Mouse (Mus musculus) myocyte (in vitro differentiated cells): ENCODE measurements around the gene Xpo4. TPM values are rescaled to one million over a fixed set of nuclear protein-coding genes. Genes with fewer than 3 reads are reported as not detected.
"Not testable (repeated sequence)": the region's sequence is repeated elsewhere in the genome, so short reads cannot be mapped to it uniquely, and the experiment has no call there.

ENCODE experiments used
- H3K27me3 ChIP-seq: one replicate; pipeline ENCODE4 v1.6.1; 2011; ENCODE audit not compliant: control insufficient read depth, insufficient read depth, insufficient read length
- H3K36me3 ChIP-seq: one replicate; pipeline ENCODE4 v1.6.1; 2011; ENCODE audit not compliant: control insufficient read depth, insufficient read depth
- H3K4me2 ChIP-seq: one replicate; pipeline ENCODE4 v1.6.1; 2011; ENCODE audit warnings: low read depth, control low read depth
- H3K4me3 ChIP-seq: one replicate; pipeline ENCODE4 v1.5.1; 2011; ENCODE audit warnings: mild to moderate bottlenecking, control low read depth, moderate library complexity
- H3K79me2 ChIP-seq: one replicate; pipeline ENCODE4 v1.6.1; 2011; ENCODE audit not compliant: control insufficient read depth, insufficient read depth
- H3ac ChIP-seq: one replicate; pipeline ENCODE4 v1.6.1; 2011; ENCODE audit not compliant: control insufficient read depth, insufficient read length
- CEBPB ChIP-seq: IDR thresholded peaks from 2 replicates; pipeline ENCODE4 v1.6.1; 2011; ENCODE audit warnings: mild to moderate bottlenecking, moderate library complexity; ENCODE audit not compliant: poor library complexity, insufficient read depth, severe bottlenecking
- E2F4 ChIP-seq: IDR thresholded peaks from one replicate; pipeline ENCODE4 v1.6.1; 2011; ENCODE audit warnings: mild to moderate bottlenecking, control low read depth, moderate library complexity; ENCODE audit not compliant: insufficient read depth
- MAX ChIP-seq: IDR thresholded peaks from one replicate; pipeline ENCODE4 v1.6.1; 2011; ENCODE audit warnings: low read depth, mild to moderate bottlenecking, control low read depth
- MYOD1 ChIP-seq, 3 experiments: IDR thresholded peaks; one replicate each; pipeline ENCODE4 v1.6.1; 2011; ENCODE audit warnings: control low read depth in 2 of 3, low read depth in 2 of 3, mild to moderate bottlenecking in 2 of 3, moderate library complexity in 1 of 3; ENCODE audit not compliant: insufficient read length in 2 of 3, control insufficient read depth in 1 of 3
- MYOG ChIP-seq, 3 experiments: IDR thresholded peaks; one replicate each; pipeline ENCODE4 v1.6.1; 2011; ENCODE audit warnings: control low read depth in 2 of 3, low read depth in 2 of 3, mild to moderate bottlenecking in 2 of 3; ENCODE audit not compliant: insufficient read length in 2 of 3, control insufficient read depth in 1 of 3, insufficient read depth in 1 of 3
- POLR2A ChIP-seq: IDR thresholded peaks from one replicate; pipeline ENCODE4 v1.6.1; 2011; ENCODE audit warnings: low read depth, mild to moderate bottlenecking, control low read depth, moderate library complexity; ENCODE audit not compliant: insufficient read length
- POLR2AphosphoS2 ChIP-seq: IDR thresholded peaks from one replicate; pipeline ENCODE4 v1.6.1; 2011; ENCODE audit warnings: low read depth, control low read depth; ENCODE audit not compliant: insufficient read length
- REST ChIP-seq: IDR thresholded peaks from one replicate; pipeline ENCODE4 v1.6.1; 2011; ENCODE audit warnings: mild to moderate bottlenecking, control low read depth, moderate library complexity; ENCODE audit not compliant: insufficient read depth, insufficient read length
- SRF ChIP-seq: IDR thresholded peaks from one replicate; pipeline ENCODE4 v1.6.1; 2011; ENCODE audit warnings: low read depth; ENCODE audit not compliant: control insufficient read depth, insufficient read length
- TCF12 ChIP-seq: IDR thresholded peaks from one replicate; pipeline ENCODE4 v1.6.1; 2011; ENCODE audit warnings: mild to moderate bottlenecking, control low read depth; ENCODE audit not compliant: poor library complexity, insufficient read depth, severe bottlenecking
- TCF3 ChIP-seq: IDR thresholded peaks from one replicate; pipeline ENCODE4 v1.6.1; 2011; ENCODE audit warnings: low read depth, control low read depth; ENCODE audit not compliant: insufficient read length
- USF1 ChIP-seq: IDR thresholded peaks from one replicate; pipeline ENCODE4 v1.6.1; 2011; ENCODE audit warnings: low read depth, mild to moderate bottlenecking, control low read depth, moderate library complexity
- polyA plus RNA-seq: library from polyadenylated mRNA; unstranded; fragments of >200 nt; fragmentation: generic; extraction: Trizol; gene quantifications from one replicate; pipeline ENCODE4 v1.2.1, GENCODE M21; 2012; ENCODE audit warnings: missing spikeins

The Xpo4 gene
- polyA plus RNA-seq, 1 experiment = 3.0 TPM

GRCm38 (mm10) chr14:57692517-57693130 is 27.4 kb upstream of the Xpo4 start:
- Histone ChIP-seq H3K36me3 (peaks cover 39% of the 10 kb centered on the region), H3K79me2 (no peaks in the 10 kb centered on the region), H3K4me3 (no peak overlapping the region), H3K27me3 (no peaks in the 10 kb centered on the region), H3ac (no peak overlapping the region), H3K4me2 (no peak overlapping the region)
- TF ChIP-seq MAX (no peak), POLR2A (no peak), TCF12 (no peak), SRF (no peak), MYOD1 (IDR thresholded peaks at IDR 0.05; ENCODE audit: control insufficient read depth in 1 of 3, insufficient read length in 2 of 3, low read depth in 2 of 3) (no peak), USF1 (no peak), MYOG (IDR thresholded peaks at IDR 0.05; ENCODE audit: control insufficient read depth in 1 of 3, insufficient read depth in 1 of 3, insufficient read length in 2 of 3, low read depth in 2 of 3) (no peak), REST (no peak), TCF3 (no peak), CEBPB (no peak), POLR2AphosphoS2 (no peak)

DNA sequence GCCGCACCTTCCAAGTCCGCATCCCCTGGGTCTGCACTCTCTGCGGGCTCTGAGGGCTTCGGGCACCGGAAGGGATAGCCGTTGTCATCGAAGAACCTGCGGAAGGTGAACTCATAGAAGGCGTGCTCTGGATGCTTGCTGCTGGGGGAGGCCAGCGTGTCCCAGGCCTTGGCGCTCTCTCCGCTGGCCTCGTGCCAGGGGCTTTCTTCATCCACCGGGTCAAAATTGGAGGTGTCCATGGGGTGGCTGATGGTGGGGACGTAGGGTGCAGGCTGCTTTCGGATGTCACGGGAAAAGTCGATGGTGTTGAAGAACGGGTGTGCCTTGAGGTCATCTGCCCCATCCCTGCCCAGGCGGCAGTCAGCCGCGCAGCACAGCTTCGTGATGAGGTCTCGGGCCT is 26.1 kb upstream of the Xpo4 start:
- Histone ChIP-seq H3K4me2 (no peak overlapping the region), H3K79me2 (no peaks in the 10 kb centered on the region), H3K27me3 (no peaks in the 10 kb centered on the region), H3ac (no peak overlapping the region), H3K36me3 (peaks cover 29% of the 10 kb centered on the region), H3K4me3 (no peak overlapping the region)
- no peak for TF ChIP-seq USF1
- no peak for TF ChIP-seq MAX
- TF ChIP-seq TCF3 = no peak
- TF ChIP-seq SRF = no peak
- no peak for TF ChIP-seq TCF12
- TF ChIP-seq E2F4 = no peak
- no peak for TF ChIP-seq MYOG (IDR thresholded peaks at IDR 0.05; ENCODE audit: control insufficient read depth in 1 of 3, insufficient read depth in 1 of 3, insufficient read length in 2 of 3, low read depth in 2 of 3)
- TF ChIP-seq MYOD1 (IDR thresholded peaks at IDR 0.05; ENCODE audit: control insufficient read depth in 1 of 3, insufficient read length in 2 of 3, low read depth in 2 of 3) = no peak
- no peak for TF ChIP-seq POLR2AphosphoS2
- TF ChIP-seq REST = no peak
- TF ChIP-seq POLR2A = no peak
- no peak for TF ChIP-seq CEBPB

- peaks cover 28% of the 10 kb centered on the region for H3K36me3 ChIP-seq
- TF ChIP-seq USF1 (no peak), REST (no peak), SRF (no peak), TCF12 (no peak), MYOG (IDR thresholded peaks at IDR 0.05; ENCODE audit: control insufficient read depth in 1 of 3, insufficient read depth in 1 of 3, insufficient read length in 2 of 3, low read depth in 2 of 3) (no peak), MYOD1 (IDR thresholded peaks at IDR 0.05; ENCODE audit: control insufficient read depth in 1 of 3, insufficient read length in 2 of 3, low read depth in 2 of 3) (no peak), TCF3 (no peak), MAX (no peak), POLR2AphosphoS2 (no peak), CEBPB (no peak)
- no peak overlapping the region for H3K4me3 ChIP-seq
- no peaks in the 10 kb centered on the region for H3K79me2 ChIP-seq
- no peaks in the 10 kb centered on the region for H3K27me3 ChIP-seq
- no peak overlapping the region for H3ac ChIP-seq
- H3K4me2 ChIP-seq = no peak overlapping the region
Observed at GRCm38 (mm10) chr14:57690681-57691080, 25.5 kb upstream of the Xpo4 start.

- not testable (repeated sequence) for H3K79me2 ChIP-seq, H3K4me3 ChIP-seq, H3ac ChIP-seq, H3K4me2 ChIP-seq, H3K27me3 ChIP-seq
- H3K36me3 ChIP-seq = peaks cover 25% of the 10 kb centered on the region
Observed at GRCm38 (mm10) chr14:57688066-57688465, 22.8 kb upstream of the Xpo4 start.

DNA sequence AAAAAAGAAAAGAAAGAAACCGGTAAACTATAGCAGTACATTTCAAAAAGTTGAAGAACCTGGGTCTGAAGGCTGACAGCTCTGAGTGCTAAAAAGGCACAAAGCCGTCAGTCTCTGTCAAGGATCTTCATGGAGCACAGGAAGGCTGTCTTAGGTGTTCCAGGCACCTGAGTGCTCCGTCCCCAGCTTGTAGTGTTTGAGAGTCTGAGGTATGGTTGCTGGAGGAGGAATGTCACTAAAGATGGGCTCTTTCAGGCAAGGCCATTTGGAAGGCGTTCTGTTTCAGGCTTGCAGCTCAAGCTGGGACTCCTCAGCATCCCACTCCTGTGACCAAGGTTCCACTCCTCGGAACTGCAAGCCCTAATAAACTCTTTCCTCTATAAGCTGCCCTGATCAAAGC is 22.2 kb upstream of the Xpo4 start:
- Histone ChIP-seq H3K27me3 (no peaks in the 10 kb centered on the region), H3ac (no peak overlapping the region), H3K4me3 (no peak overlapping the region), H3K79me2 (no peaks in the 10 kb centered on the region), H3K4me2 (no peak overlapping the region), H3K36me3 (peaks cover 21% of the 10 kb centered on the region)
- TF ChIP-seq REST (no peak), TCF3 (no peak), MYOD1 (IDR thresholded peaks at IDR 0.05; ENCODE audit: control insufficient read depth in 1 of 3, insufficient read length in 2 of 3, low read depth in 2 of 3) (no peak), E2F4 (no peak), POLR2A (no peak), TCF12 (no peak), MYOG (IDR thresholded peaks at IDR 0.05; ENCODE audit: control insufficient read depth in 1 of 3, insufficient read depth in 1 of 3, insufficient read length in 2 of 3, low read depth in 2 of 3) (no peak), MAX (no peak), POLR2AphosphoS2 (no peak), USF1 (no peak), CEBPB (no peak), SRF (no peak)
